24 mouse cellular contexts compared by ENCODE assay signal in the genomic region with DNA sequence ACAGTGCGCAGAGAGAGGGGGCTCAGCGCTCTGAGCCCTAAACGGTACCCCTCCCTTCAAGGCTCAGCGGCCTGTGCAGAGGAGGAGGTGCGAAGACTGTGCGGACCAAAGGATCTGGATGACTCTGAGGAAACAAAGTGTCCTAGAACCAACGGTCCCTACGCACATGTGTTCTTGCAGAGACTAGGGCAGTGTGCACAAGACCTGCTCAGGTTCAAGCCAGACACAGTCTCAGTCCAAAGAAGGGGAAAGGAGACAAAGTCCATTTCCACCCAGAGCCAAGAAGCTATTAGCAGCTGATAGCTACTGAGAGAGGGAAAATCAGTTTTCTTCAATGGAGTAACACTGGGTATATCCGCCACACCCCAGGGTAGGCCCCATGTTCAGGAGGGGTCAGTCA.
DNase-seq lines count a peak whose midpoint lies in the region; ATAC-seq and TF ChIP-seq lines count a peak whose summit lies in the region.
"Had no signal": no experiment of that assay in that cellular context is flagged by ENCODE, and none has a peak within 500 bp of the region (broad histone marks: within the 10 kb centered on the region; RNA-seq: fewer than 3 reads in every experiment).

No protein-coding gene starts in this region.

- 87% methylated on average over 9 of the region's 9 CpGs for WGBS in midbrain, embryonic 13.5 days
- 97% methylated on average over 9 of the region's 9 CpGs for WGBS in midbrain, postnatal 0 days
- WGBS in small intestine, adult 2 months = 68% methylated on average over 9 of the region's 9 CpGs

- no peak overlapping the region for H3K27ac ChIP-seq in midbrain, embryonic 13.5 days
- no peak overlapping the region for H3K27ac ChIP-seq in midbrain, postnatal 0 days (ENCODE audit: low read depth, low read length)
- H3K27ac ChIP-seq in small intestine, adult 2 months (ENCODE audit: insufficient read depth, low read depth, low read length) = 0 out of 2 replicates have a peak overlapping the region, but pooled peaks have one; percentile 27
- H3K27ac ChIP-seq in layer of hippocampus, adult 2 months = no peak overlapping the region
- H3K27ac ChIP-seq: hindbrain, embryonic 15.5 days; left cerebral cortex, adult 2 months; macrophage; midbrain, embryonic 10.5 days had no signal

- TF ChIP-seq CTCF in midbrain, postnatal 0 days (IDR thresholded peaks at IDR 0.05) = no peak
- no peak for TF ChIP-seq CTCF in small intestine, adult 2 months (IDR thresholded peaks at IDR 0.05; ENCODE audit: extremely low read depth, insufficient read length, insufficient replicate concordance, low read depth, low read length)
- TF ChIP-seq CTCF in layer of hippocampus, adult 2 months (conservative IDR thresholded peaks at IDR 0.05) = no peak

- no peaks in the 10 kb centered on the region for H3K9me3 ChIP-seq in midbrain, embryonic 13.5 days
- H3K9me3 ChIP-seq in midbrain, postnatal 0 days (ENCODE audit: low read length) = no peaks in the 10 kb centered on the region
- H3K9me3 ChIP-seq: hindbrain, embryonic 15.5 days; midbrain, embryonic 10.5 days had no signal

- H3K36me3 ChIP-seq in midbrain, embryonic 13.5 days = no peaks in the 10 kb centered on the region
- H3K36me3 ChIP-seq in midbrain, postnatal 0 days (ENCODE audit: insufficient read depth, low read length) = no peaks in the 10 kb centered on the region
- H3K36me3 ChIP-seq in small intestine, adult 2 months (ENCODE audit: control insufficient read depth, insufficient read depth, low read length) = no peaks in the 10 kb centered on the region
- H3K36me3 ChIP-seq: hindbrain, embryonic 15.5 days; midbrain, embryonic 10.5 days had no signal

- no peak overlapping the region for H3K4me2 ChIP-seq in midbrain, embryonic 13.5 days (replicated peaks)
- H3K4me2 ChIP-seq in midbrain, postnatal 0 days (ENCODE audit: low read depth, low read length, poor library complexity, severe bottlenecking) = no peak overlapping the region
- H3K4me2 ChIP-seq: heart, embryonic 11.5 days; hindbrain, embryonic 15.5 days had no signal

- no peak overlapping the region for H3K4me3 ChIP-seq in midbrain, embryonic 13.5 days (replicated peaks)
- no peak overlapping the region for H3K4me3 ChIP-seq in midbrain, postnatal 0 days (ENCODE audit: low read depth, low read length)
- no peak overlapping the region for H3K4me3 ChIP-seq in small intestine, adult 2 months (ENCODE audit: low read depth, low read length)
- no peak overlapping the region for H3K4me3 ChIP-seq in layer of hippocampus, adult 2 months
- H3K4me3 ChIP-seq: hindbrain, embryonic 15.5 days; left cerebral cortex, adult 2 months; midbrain, embryonic 10.5 days had no signal

- H3K9ac ChIP-seq in midbrain, embryonic 13.5 days (replicated peaks) = no peak overlapping the region
- no peak overlapping the region for H3K9ac ChIP-seq in midbrain, postnatal 0 days (replicated peaks; ENCODE audit: low read length, poor library complexity, severe bottlenecking)
- H3K9ac ChIP-seq: hindbrain, embryonic 15.5 days; liver, postnatal 0 days had no signal

- DNase-seq in kidney, adult 9 months = peak; percentile 9
- no peak for DNase-seq in kidney, postnatal 14 days
- DNase-seq in midbrain, postnatal 0 days (ENCODE audit: low spot score) = no peak
- DNase-seq in layer of hippocampus, adult 2 months (ENCODE audit: low spot score in 2 of 2) = no peak
- DNase-seq in frontal cortex, postnatal 10 days (ENCODE audit: low spot score in 2 of 2) = no peak
- DNase-seq: adrenal gland, adult 2 months; B cell, adult 2 months; cerebellum, adult 18-20 months; cerebellum, postnatal 25 days; gastrocnemius, postnatal 10 days; kidney, postnatal 4 days; liver; liver, postnatal 0 days; right cerebral cortex, postnatal 14 days had no signal

- no peaks in the 10 kb centered on the region for H3K27me3 ChIP-seq in midbrain, embryonic 13.5 days
- no peaks in the 10 kb centered on the region for H3K27me3 ChIP-seq in midbrain, postnatal 0 days (ENCODE audit: insufficient read depth, low read length)
- H3K27me3 ChIP-seq in small intestine, adult 2 months (ENCODE audit: control insufficient read depth, insufficient read depth, low read length) = no peaks in the 10 kb centered on the region
- H3K27me3 ChIP-seq: CH12.LX; hindbrain, embryonic 15.5 days had no signal

- TF ChIP-seq POLR2A in small intestine, adult 2 months (IDR thresholded peaks at IDR 0.05; ENCODE audit: low read depth, low read length) = no peak

- ATAC-seq in midbrain, embryonic 13.5 days = 0 out of 2 replicates have a peak, but pooled peaks have one; percentile 37
- ATAC-seq in midbrain, postnatal 0 days (ENCODE audit: low FRiP score) = no peak
- ATAC-seq: forebrain, embryonic 14.5 days; liver, postnatal 0 days; lung, postnatal 0 days had no signal

- H3K4me1 ChIP-seq in midbrain, embryonic 13.5 days (replicated peaks) = peaks cover 7% of the 10 kb centered on the region
- H3K4me1 ChIP-seq in midbrain, postnatal 0 days (ENCODE audit: insufficient read depth, low read length) = no peaks in the 10 kb centered on the region
- peaks cover 4% of the 10 kb centered on the region; the same call in 1 of the 2 replicates for H3K4me1 ChIP-seq in small intestine, adult 2 months (ENCODE audit: control insufficient read depth, insufficient read depth, insufficient read length, low read length)
- H3K4me1 ChIP-seq: hindbrain, embryonic 15.5 days had no signal
